Mouse (Mus musculus) midbrain, embryonic 15.5 days (tissue): Measurements from ENCODE around the gene Hibch. TPM values are rescaled to one million over a fixed set of nuclear protein-coding genes. Genes with fewer than 3 reads are reported as not detected.
"Not testable (repeated sequence)": the region's sequence is repeated elsewhere in the genome, so short reads cannot be mapped to it uniquely, and the experiment has no call there.

Experiments
- ATAC-seq: fragments of 200-750 bp; cut with Nextera tagmentation; replicated peaks from 2 replicates; pipeline ENCODE4 v1.8.0; 2017; ENCODE audit warnings: moderate TSS enrichment
- H3K27ac ChIP-seq: fragments of 300-500 bp; sonication (generic); 2 replicates; pipeline ENCODE4 v1.5.1; 2015; ENCODE audit warnings: mild to moderate bottlenecking, inconsistent platforms
- H3K27me3 ChIP-seq: fragments of 300-500 bp; sonication (generic); replicated peaks from 2 replicates; pipeline ENCODE4 v1.6.1; 2015; ENCODE audit warnings: inconsistent platforms
- H3K36me3 ChIP-seq: fragments of 300-500 bp; sonication (generic); replicated peaks from 2 replicates; pipeline ENCODE4 v1.6.1; 2015; ENCODE audit warnings: inconsistent platforms
- H3K4me1 ChIP-seq: fragments of 300-500 bp; sonication (generic); 2 replicates; pipeline ENCODE4 v1.6.1; 2015; ENCODE audit warnings: inconsistent platforms
- H3K4me2 ChIP-seq: fragments of 300-500 bp; sonication (generic); 2 replicates; pipeline ENCODE4 v1.6.1; 2015; ENCODE audit warnings: inconsistent platforms, mild to moderate bottlenecking, moderate library complexity
- H3K4me3 ChIP-seq: fragments of 300-500 bp; sonication (generic); 2 replicates; pipeline ENCODE4 v1.5.1; 2015; ENCODE audit warnings: mild to moderate bottlenecking, inconsistent platforms
- H3K9ac ChIP-seq: fragments of 300-500 bp; sonication (generic); 2 replicates; pipeline ENCODE4 v1.6.1; 2015; ENCODE audit warnings: mild to moderate bottlenecking, inconsistent platforms
- H3K9me3 ChIP-seq: fragments of 300-500 bp; sonication (generic); 2 replicates; pipeline ENCODE4 v1.6.1; 2016; ENCODE audit warnings: inconsistent platforms
- WGBS: fragments of 180-500 bp; shearing (Covaris S2); methylation state at CpG from one replicate; pipeline ENCODE4 v1.1.7; 2015; ENCODE audit warnings: mixed read lengths; 5-methylcytosine and 5-hydroxymethylcytosine counted together
- polyA plus RNA-seq: library from polyadenylated mRNA; unstranded; fragments of >200 nt; fragmentation: Nextera tagmentation; extraction: Ambion mirVana; gene quantifications from 2 replicates; pipeline ENCODE4 v1.2.1, GENCODE M21; 2015

The Hibch gene
- polyA plus RNA-seq, 1 experiment from 2014 or later = 30.6 TPM

DNA sequence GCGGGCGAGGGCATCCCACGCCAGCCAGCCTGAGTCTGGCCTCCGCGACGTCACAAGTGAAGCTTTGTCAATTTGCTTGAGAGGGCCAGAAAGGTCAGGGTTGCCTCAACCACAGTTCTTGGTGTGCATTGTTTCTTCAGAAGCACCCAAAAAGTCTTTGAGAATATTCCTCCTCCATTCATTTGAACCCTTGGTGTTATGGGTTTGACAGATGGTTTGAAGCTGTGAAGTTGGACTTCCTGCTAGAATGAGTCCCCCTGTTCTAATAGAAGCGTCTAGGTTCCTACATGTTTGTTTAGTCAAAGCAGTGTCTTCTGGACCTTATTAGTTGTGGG lies 26.9 kb upstream of the Hibch start:
- Histone ChIP-seq H3K4me3 (peak overlapping the region; percentile 77), H3K9ac (peak overlapping the region; percentile 95), H3K27me3 (no peaks in the 10 kb centered on the region), H3K4me1 (peaks cover 23% of the 10 kb centered on the region), H3K9me3 (no peaks in the 10 kb centered on the region), H3K27ac (peak overlapping the region; percentile 91), H3K36me3 (no peaks in the 10 kb centered on the region), H3K4me2 (peak overlapping the region; percentile 82)
- WGBS = 4% methylated on average over 7 of the region's 7 CpGs
- no peak for ATAC-seq

DNA sequence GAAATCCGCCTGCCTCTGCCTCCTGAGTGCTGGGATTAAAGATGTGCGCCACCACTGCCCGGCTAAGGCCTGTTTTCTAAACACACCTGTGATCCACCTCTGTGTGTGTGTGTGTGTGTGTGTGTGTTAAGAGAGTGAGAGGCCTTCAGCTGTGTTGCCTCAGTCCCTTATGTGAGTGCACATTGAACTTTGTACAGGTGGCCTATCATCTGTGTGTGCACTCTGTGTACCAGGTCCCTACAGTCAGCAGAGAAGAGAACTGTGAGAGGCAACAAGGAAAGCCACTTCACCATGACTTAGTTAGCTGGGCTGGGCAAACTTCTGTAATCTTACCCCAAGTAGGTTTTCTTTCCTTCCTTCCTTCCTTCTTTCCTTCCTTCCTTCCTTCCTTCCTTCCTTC lies 5.6 kb upstream of the Hibch start:
- no peak for ATAC-seq
- Histone ChIP-seq H3K4me3 (no peak overlapping the region), H3K27me3 (no peaks in the 10 kb centered on the region), H3K9me3 (no peaks in the 10 kb centered on the region), H3K4me1 (peaks cover 1% of the 10 kb centered on the region; the same call in 1 of the 2 replicates), H3K9ac (no peak overlapping the region), H3K36me3 (no peaks in the 10 kb centered on the region), H3K27ac (no peak overlapping the region), H3K4me2 (no peak overlapping the region)
- 97% methylated on average over 3 of the region's 3 CpGs for WGBS

DNA sequence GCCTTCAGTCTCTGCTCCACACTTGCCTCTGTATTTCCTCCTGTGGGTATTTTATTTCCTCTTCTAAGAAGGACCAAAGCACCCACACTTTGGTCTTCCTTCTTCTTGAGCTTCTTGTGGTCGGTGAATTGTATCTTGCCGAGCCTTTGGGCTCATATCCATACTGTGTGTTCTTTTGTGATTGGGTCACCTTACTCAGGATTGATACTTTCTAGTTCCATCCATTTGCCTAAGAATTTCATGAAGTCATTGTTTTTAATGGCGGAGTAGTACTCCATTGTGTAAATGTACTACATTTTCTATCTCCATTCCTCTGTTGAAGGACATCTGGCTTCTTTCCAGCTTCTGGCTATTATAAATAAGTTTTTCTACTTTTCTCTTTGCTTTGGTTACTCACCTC lies 375 bp upstream of the Hibch start:
- H3K9ac ChIP-seq = 0 out of 2 replicates have a peak overlapping the region, but pooled peaks have one; percentile 74
- H3K27ac ChIP-seq = peak overlapping the region; percentile 88; the same call in 1 of the 2 replicates
- WGBS = 29% methylated on average over 3 of the region's 3 CpGs
- no peaks in the 10 kb centered on the region for H3K27me3 ChIP-seq
- H3K4me1 ChIP-seq = peaks cover 12% of the 10 kb centered on the region
- H3K4me2 ChIP-seq = peak overlapping the region; percentile 62
- ATAC-seq = peak; percentile 57
- H3K4me3 ChIP-seq = peak overlapping the region; percentile 71
- H3K9me3 ChIP-seq = no peaks in the 10 kb centered on the region
- H3K36me3 ChIP-seq = no peaks in the 10 kb centered on the region

DNA sequence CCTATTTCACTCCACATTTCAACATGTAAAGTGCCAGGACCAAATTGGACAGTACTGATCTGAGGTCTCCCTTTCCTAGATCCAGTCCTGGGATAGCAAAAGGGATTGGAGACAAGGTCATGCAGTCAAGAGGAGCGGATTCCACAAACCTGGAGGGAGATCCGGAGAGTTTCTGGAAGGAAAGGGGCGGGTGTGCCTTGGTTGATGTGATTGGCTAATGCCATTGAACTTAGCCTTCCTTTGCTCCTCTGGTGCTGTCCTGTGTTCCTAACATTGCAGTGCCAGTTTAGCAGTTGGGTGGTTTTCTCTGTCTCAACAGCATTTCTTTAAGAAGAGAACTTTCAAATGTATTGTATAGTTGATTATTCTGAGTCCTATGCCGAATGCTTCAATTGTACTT lies 1.8 kb downstream of the Hibch start:
- ATAC-seq = no peak
- Histone ChIP-seq H3K27me3 (no peaks in the 10 kb centered on the region), H3K9me3 (no peaks in the 10 kb centered on the region), H3K4me1 (peaks cover 12% of the 10 kb centered on the region), H3K4me3 (no peak overlapping the region), H3K36me3 (no peaks in the 10 kb centered on the region), H3K9ac (no peak overlapping the region), H3K27ac (no peak overlapping the region), H3K4me2 (no peak overlapping the region)
- WGBS = 87% methylated on average over 4 of the region's 4 CpGs

DNA sequence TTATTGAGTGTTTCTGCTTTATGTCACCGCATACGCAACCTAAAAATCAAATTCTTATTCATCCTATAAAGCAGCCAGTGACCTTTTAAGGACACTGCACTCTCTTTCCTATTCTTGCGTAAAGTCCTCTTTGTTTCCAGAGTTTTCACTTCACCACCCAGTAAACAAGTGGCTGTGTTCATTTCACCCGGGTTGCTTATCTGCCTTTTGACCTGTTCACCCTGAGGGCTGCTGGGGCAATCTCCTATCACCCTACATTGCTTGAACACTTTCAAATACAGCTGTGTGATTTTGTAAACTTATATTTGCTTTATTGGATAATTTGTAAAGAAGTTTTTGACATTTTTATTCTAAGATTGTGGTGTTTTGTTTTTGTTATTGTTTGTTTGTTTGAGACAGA lies 4.7 kb downstream of the Hibch start:
- Histone ChIP-seq H3K27me3 (no peaks in the 10 kb centered on the region), H3K4me3 (no peak overlapping the region), H3K9me3 (no peaks in the 10 kb centered on the region), H3K4me2 (no peak overlapping the region), H3K9ac (no peak overlapping the region), H3K36me3 (no peaks in the 10 kb centered on the region), H3K4me1 (peaks cover 8% of the 10 kb centered on the region), H3K27ac (no peak overlapping the region)
- 80% methylated on average over 4 of the region's 4 CpGs for WGBS
- ATAC-seq = no peak

DNA sequence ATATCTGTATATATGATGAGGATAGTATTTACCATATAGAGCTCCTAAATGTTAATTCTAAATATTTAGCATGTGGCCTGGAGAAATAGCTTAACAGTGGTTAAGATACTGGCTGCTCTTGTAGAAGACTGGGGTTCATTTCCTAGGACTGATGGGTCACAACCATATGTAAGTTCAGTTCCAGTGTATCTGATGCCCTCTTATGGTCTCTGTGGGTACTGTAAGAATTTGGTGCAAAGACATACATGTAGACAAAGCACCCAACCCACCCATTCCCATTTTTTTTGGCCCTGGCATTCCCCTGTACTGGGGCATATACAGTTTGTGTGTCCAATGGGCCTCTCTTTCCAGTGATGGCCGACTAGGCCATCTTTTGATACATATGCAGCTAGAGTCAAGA lies 9.3 kb downstream of the Hibch start:
- WGBS = 84% methylated on average over 1 of the region's 1 CpGs
- H3K36me3 ChIP-seq, H3K9ac ChIP-seq, H3K27me3 ChIP-seq, H3K27ac ChIP-seq, H3K9me3 ChIP-seq, H3K4me3 ChIP-seq, H3K4me1 ChIP-seq, H3K4me2 ChIP-seq: not testable (repeated sequence)
- peak; percentile 60; the same call in 1 of the 2 replicates for ATAC-seq

DNA sequence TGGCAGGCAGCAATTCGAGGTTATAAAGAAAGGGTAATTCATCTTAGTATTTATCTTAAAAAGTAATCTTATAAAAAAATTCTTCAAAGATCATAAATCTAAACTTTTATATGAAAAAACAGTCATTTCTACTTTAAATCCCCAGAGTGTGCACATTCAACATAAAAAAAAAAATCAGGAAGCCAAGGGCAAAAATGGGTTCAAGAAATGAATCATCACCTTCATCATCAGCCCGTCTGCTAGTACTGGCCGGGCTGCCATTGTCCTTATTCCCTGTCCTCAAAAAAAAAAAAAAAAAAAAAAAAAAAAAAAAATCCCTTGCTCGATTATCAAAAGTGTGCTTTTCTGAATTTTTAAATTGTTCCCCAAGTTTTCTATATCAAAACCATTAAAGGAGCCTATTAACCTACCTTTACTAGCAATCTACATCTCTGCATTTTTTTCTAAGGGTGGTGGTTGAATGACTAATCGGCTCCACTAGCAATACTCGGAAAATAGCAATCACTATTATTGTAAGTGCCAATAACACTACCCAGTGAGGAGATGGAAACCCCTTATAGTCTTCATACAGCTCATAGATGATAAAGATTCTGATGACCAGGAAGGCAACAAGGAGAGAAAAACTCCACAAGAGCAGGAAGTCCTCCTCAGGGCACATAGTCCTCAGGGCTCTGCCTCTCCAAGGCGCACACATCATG lies 11.3 kb downstream of the Hibch start:
- no peak for ATAC-seq
- H3K4me3 ChIP-seq = no peak overlapping the region
- H3K4me2 ChIP-seq = no peak overlapping the region
- H3K27ac ChIP-seq = no peak overlapping the region
- H3K4me1 ChIP-seq = no peaks in the 10 kb centered on the region
- no peaks in the 10 kb centered on the region for H3K9me3 ChIP-seq
- H3K9ac ChIP-seq = no peak overlapping the region
- H3K27me3 ChIP-seq = no peaks in the 10 kb centered on the region
- WGBS = 93% methylated on average over 7 of the region's 7 CpGs
- H3K36me3 ChIP-seq = peaks cover 7% of the 10 kb centered on the region; the same call in 1 of the 2 replicates

DNA sequence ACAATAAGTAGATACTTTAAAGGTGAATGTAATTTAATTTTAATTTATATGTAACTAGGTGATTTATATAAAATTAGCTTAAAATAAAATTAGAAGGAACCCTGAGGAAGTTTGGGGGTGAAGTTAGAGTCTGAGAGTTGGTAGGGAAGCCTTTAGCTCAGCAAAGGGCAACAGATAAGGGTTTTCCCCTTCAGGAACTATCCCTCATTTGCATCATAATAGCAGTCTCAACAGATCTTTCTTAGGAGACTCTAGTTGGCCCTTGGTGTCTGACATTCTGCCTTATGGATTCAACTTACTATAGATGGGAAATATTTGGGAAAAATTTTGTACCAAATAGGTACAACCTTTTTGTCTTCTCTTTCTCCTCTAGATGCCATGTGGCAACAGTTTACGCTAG lies 19.5 kb downstream of the Hibch start:
- no peak overlapping the region for H3K9ac ChIP-seq
- H3K36me3 ChIP-seq = peaks cover 7% of the 10 kb centered on the region; the same call in 1 of the 2 replicates
- 100% methylated on average over 1 of the region's 1 CpGs for WGBS
- no peak overlapping the region for H3K4me3 ChIP-seq
- H3K27ac ChIP-seq = no peak overlapping the region
- no peaks in the 10 kb centered on the region for H3K4me1 ChIP-seq
- H3K27me3 ChIP-seq = no peaks in the 10 kb centered on the region
- H3K4me2 ChIP-seq = no peak overlapping the region
- no peak for ATAC-seq
- H3K9me3 ChIP-seq = no peaks in the 10 kb centered on the region

DNA sequence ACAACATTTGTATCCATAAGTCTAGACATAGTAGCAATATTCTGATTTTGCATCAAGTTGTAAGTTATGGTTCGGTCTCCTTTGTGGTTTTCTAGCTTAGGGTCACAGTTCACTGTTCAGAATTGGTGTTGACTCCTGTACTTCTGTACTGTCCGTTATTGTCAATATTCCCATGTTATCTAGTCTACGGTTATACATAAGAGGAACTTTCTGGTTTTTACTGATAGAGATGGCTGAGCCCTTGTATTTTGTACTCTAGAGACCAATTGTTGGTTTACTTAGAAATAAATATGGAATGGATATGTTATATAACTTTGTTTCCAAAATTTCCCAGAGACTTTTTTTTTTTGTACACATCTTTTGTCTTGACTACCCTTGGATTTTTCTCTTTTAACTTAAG lies 21.3 kb downstream of the Hibch start:
- no peak overlapping the region for H3K9ac ChIP-seq
- ATAC-seq = no peak
- no peaks in the 10 kb centered on the region for H3K4me1 ChIP-seq
- H3K4me2 ChIP-seq = no peak overlapping the region
- no peaks in the 10 kb centered on the region for H3K36me3 ChIP-seq
- H3K27ac ChIP-seq = no peak overlapping the region
- no peak overlapping the region for H3K4me3 ChIP-seq
- no peaks in the 10 kb centered on the region for H3K27me3 ChIP-seq
- no peaks in the 10 kb centered on the region for H3K9me3 ChIP-seq
- WGBS = 90% methylated on average over 3 of the region's 3 CpGs

DNA sequence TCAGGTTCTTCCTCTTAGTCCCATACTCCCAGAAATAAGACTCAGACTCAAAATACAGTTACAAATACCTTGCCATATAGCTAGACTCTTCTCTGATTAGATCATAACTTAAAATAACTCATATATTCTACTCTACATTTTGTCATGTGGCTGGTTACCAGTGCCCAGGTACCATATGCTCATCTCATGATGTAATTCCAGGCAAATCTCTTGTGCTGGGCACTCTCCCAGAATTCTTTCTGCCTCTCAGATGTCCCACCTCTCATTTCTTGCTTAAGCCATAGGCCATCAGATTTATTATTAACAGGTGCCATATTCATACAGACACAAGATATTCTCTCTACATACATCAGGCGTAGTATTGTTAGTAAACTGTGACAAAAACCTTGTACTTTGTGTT lies 23.1 kb downstream of the Hibch start:
- ATAC-seq = no peak
- WGBS = 93% methylated on average over 1 of the region's 1 CpGs

DNA sequence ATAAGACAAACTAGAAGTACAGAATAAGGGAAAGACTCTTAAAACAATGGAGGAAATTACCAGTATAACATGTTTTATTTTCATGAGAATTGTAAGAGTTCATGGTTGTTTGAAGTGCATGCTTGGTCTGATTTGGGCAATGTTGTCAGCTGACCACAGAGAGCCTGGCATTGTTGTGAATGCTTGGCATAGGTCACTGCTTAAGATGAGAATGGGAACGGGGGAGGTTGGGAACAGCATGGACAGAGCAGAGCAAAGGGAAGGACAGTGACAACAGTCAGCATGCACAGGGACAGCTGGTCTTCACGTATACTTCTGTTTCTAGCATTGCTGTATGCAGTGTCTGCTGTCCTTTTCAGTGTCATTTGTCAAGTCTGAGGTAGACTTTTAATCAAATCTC lies 39.5 kb downstream of the Hibch start:
- no peak for ATAC-seq
- H3K4me2 ChIP-seq = no peak overlapping the region
- WGBS = 79% methylated on average over 2 of the region's 2 CpGs

More for the DNA sequence above, 23.1 kb downstream of the Hibch start:
- no peak overlapping the region for H3K4me3 ChIP-seq
- no peak overlapping the region for H3K9ac ChIP-seq
- H3K27me3 ChIP-seq = no peaks in the 10 kb centered on the region
- H3K9me3 ChIP-seq = no peaks in the 10 kb centered on the region
- 0 out of 2 replicates have a peak, but pooled peaks cover 2% of the 10 kb centered on the region for H3K36me3 ChIP-seq
- H3K4me1 ChIP-seq = no peaks in the 10 kb centered on the region
- H3K27ac ChIP-seq = no peak overlapping the region
- H3K4me2 ChIP-seq = no peak overlapping the region

DNA sequence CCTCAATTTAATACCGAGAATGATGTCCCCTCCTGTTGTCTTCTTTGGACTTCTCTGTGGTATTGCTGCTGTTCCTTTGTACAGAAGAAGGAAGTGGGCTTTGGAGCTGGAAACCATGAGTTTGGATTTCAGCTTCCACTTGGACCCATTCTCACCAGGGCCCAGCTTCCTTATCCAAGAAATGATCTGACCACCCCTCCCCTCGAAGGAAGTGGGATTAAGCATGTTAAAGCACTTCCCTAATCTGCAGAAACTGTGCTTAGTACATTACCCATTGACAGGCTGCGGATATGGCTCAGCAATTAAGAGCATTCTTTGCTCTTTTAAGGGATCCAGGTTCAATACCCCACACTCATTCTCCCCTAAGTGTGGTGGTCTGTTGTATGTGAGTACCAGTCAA lies 65.1 kb downstream of the Hibch start:
- Histone ChIP-seq H3K27ac (no peak overlapping the region), H3K4me3 (no peak overlapping the region), H3K4me2 (no peak overlapping the region), H3K27me3 (no peaks in the 10 kb centered on the region), H3K9me3 (no peaks in the 10 kb centered on the region), H3K36me3 (no peaks in the 10 kb centered on the region), H3K4me1 (no peaks in the 10 kb centered on the region), H3K9ac (no peak overlapping the region)
- ATAC-seq = no peak
- WGBS = 86% methylated on average over 3 of the region's 3 CpGs

More for the DNA sequence above, 39.5 kb downstream of the Hibch start:
- H3K4me3 ChIP-seq = no peak overlapping the region
- H3K9me3 ChIP-seq = no peaks in the 10 kb centered on the region
- H3K4me1 ChIP-seq = no peaks in the 10 kb centered on the region
- no peak overlapping the region for H3K27ac ChIP-seq
- H3K36me3 ChIP-seq = peaks cover 6% of the 10 kb centered on the region; the same call in 1 of the 2 replicates
- no peaks in the 10 kb centered on the region for H3K27me3 ChIP-seq
- H3K9ac ChIP-seq = no peak overlapping the region

DNA sequence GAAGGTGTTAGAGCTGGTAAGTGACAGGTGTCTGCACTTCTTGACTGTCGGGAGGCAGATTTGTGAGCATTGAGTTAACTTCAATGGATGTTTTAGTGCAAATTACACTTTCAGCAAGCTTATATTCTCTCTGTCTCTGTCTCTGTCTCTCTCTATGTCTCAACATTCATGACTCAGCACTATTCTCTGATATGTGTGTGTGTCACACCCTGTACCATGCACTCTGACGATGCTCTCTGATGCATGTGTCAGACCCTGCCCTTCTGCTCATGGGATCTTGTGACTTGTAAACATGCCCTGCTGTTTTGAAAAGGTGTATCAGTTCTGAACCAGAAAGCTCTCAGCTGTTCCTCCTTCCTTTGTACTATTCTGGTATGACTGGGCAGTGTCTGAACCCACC lies 71.9 kb downstream of the Hibch start:
- no peak for ATAC-seq
- Histone ChIP-seq H3K27ac (no peak overlapping the region), H3K4me3 (no peak overlapping the region), H3K36me3 (no peaks in the 10 kb centered on the region), H3K9me3 (no peaks in the 10 kb centered on the region), H3K4me1 (no peaks in the 10 kb centered on the region), H3K4me2 (no peak overlapping the region), H3K9ac (no peak overlapping the region), H3K27me3 (no peaks in the 10 kb centered on the region)
- 97% methylated on average over 2 of the region's 2 CpGs for WGBS
